Mouse (Mus musculus) kidney, embryonic 14.5 days (tissue): ENCODE data around the gene Ifngr1. TPM values are rescaled to one million over a fixed set of nuclear protein-coding genes. Genes with fewer than 3 reads are reported as not detected.
A peak's percentile ranks its signal among the peaks of the same experiment; 100 is the strongest.
"Not testable (repeated sequence)": the region's sequence is repeated elsewhere in the genome, so short reads cannot be mapped to it uniquely, and the experiment has no call there.

Experiments used
- ATAC-seq: fragments of 200-750 bp; cut with Nextera tagmentation; 2 replicates; pipeline ENCODE4 v1.8.0; 2017; ENCODE audit warnings: moderate number of reproducible peaks, mild to moderate bottlenecking, moderate TSS enrichment, moderate library complexity; ENCODE audit not compliant: low FRiP score, low TSS enrichment
- H3K27ac ChIP-seq: fragments of 300-500 bp; sonication (generic); 2 replicates; pipeline ENCODE4 v1.5.1; 2014; ENCODE audit warnings: low read depth, mild to moderate bottlenecking, low read length, moderate library complexity, mixed read lengths
- H3K27me3 ChIP-seq: fragments of 300-500 bp; sonication (generic); 2 replicates; pipeline ENCODE4 v1.6.1; 2014; ENCODE audit warnings: mild to moderate bottlenecking, low read length; ENCODE audit not compliant: control insufficient read depth, insufficient read depth
- H3K36me3 ChIP-seq: fragments of 300-500 bp; sonication (generic); 2 replicates; pipeline ENCODE4 v1.6.1; 2014; ENCODE audit warnings: low read length, mixed read lengths; ENCODE audit not compliant: control insufficient read depth, insufficient read depth
- H3K4me1 ChIP-seq: fragments of 300-500 bp; sonication (generic); 2 replicates; pipeline ENCODE4 v1.6.1; 2014; ENCODE audit warnings: low read length, mixed read lengths; ENCODE audit not compliant: control insufficient read depth, insufficient read depth
- H3K4me2 ChIP-seq: fragments of 300-500 bp; sonication (generic); replicated peaks from 2 replicates; pipeline ENCODE4 v1.6.1; 2014; ENCODE audit warnings: low read depth, mild to moderate bottlenecking, low read length
- H3K4me3 ChIP-seq: fragments of 300-500 bp; sonication (generic); 2 replicates; pipeline ENCODE4 v1.5.1; 2014; ENCODE audit warnings: mild to moderate bottlenecking, low read length
- H3K9ac ChIP-seq: fragments of 300-500 bp; sonication (generic); 2 replicates; pipeline ENCODE4 v1.6.1; 2014; ENCODE audit warnings: low read depth, mild to moderate bottlenecking, low read length, moderate library complexity
- H3K9me3 ChIP-seq: fragments of 300-500 bp; sonication (generic); 2 replicates; pipeline ENCODE4 v1.6.1; 2016; ENCODE audit warnings: low read length; ENCODE audit not compliant: control insufficient read depth
- WGBS: fragments of 180-500 bp; shearing (Covaris S2); extraction: QIAGEN DNeasy Blood & Tissue Kit; methylation state at CpG from one replicate; pipeline ENCODE4 v1.1.7; 2014; 5-methylcytosine and 5-hydroxymethylcytosine counted together
- polyA plus RNA-seq: library from polyadenylated mRNA; unstranded; fragments of >200 nt; fragmentation: Nextera tagmentation; extraction: Ambion mirVana; gene quantifications from 2 replicates; pipeline ENCODE4 v1.2.1, GENCODE M21; 2014

Gene Ifngr1
- polyA plus RNA-seq, 1 experiment from 2014 or later: 52.7 TPM

GRCm38 (mm10) chr10:19594201-19594905, 2.6 kb downstream of the Ifngr1 start:
- H3K4me2 ChIP-seq: no peak overlapping the region
- no peak overlapping the region for H3K27ac ChIP-seq

GRCm38 (mm10) chr10:19596866-19597265, 5.1 kb downstream of the Ifngr1 start:
- no peak for ATAC-seq
- Histone ChIP-seq H3K9ac (no peak overlapping the region), H3K36me3 (peaks cover 18% of the 10 kb centered on the region; the same call in 1 of the 2 replicates), H3K27me3 (no peaks in the 10 kb centered on the region), H3K9me3 (no peaks in the 10 kb centered on the region), H3K4me3 (no peak overlapping the region), H3K4me1 (peaks cover 8% of the 10 kb centered on the region; the same call in 1 of the 2 replicates), H3K27ac (no peak overlapping the region), H3K4me2 (no peak overlapping the region)
- 84% methylated on average over 4 of the region's 4 CpGs for WGBS

More at GRCm38 (mm10) chr10:19594201-19594905, 2.6 kb downstream of the Ifngr1 start:
- WGBS: 85% methylated on average over 3 of the region's 3 CpGs
- no peak for ATAC-seq
- Histone ChIP-seq H3K4me1 (peaks cover 12% of the 10 kb centered on the region; the same call in 1 of the 2 replicates), H3K9ac (no peak overlapping the region), H3K27me3 (no peaks in the 10 kb centered on the region), H3K9me3 (no peaks in the 10 kb centered on the region), H3K36me3 (peaks cover 10% of the 10 kb centered on the region; the same call in 1 of the 2 replicates), H3K4me3 (no peak overlapping the region)

- 66% methylated on average over 11 of the region's 11 CpGs for WGBS
- Histone ChIP-seq H3K9me3 (no peaks in the 10 kb centered on the region), H3K4me1 (peaks cover 4% of the 10 kb centered on the region; the same call in 1 of the 2 replicates), H3K9ac (no peak overlapping the region), H3K27ac (peak overlapping the region; percentile 14; the same call in 1 of the 2 replicates), H3K4me2 (no peak overlapping the region), H3K4me3 (no peak overlapping the region), H3K27me3 (no peaks in the 10 kb centered on the region), H3K36me3 (peaks cover 30% of the 10 kb centered on the region; the same call in 1 of the 2 replicates)
- ATAC-seq: peak; percentile 57; the same call in 1 of the 2 replicates
These were observed 6.3 kb downstream of the Ifngr1 start for GRCm38 (mm10) chr10:19598091-19598490.

GRCm38 (mm10) chr10:19599331-19600092, 7.8 kb downstream of the Ifngr1 start:
- H3K4me3 ChIP-seq: no peak overlapping the region
- WGBS: 91% methylated on average over 6 of the region's 6 CpGs
- no peaks in the 10 kb centered on the region for H3K4me1 ChIP-seq
- no peak overlapping the region for H3K27ac ChIP-seq
- H3K4me2 ChIP-seq: no peak overlapping the region
- peaks cover 39% of the 10 kb centered on the region; the same call in 1 of the 2 replicates for H3K36me3 ChIP-seq
- no peak overlapping the region for H3K9ac ChIP-seq
- H3K9me3 ChIP-seq: no peaks in the 10 kb centered on the region
- H3K27me3 ChIP-seq: no peaks in the 10 kb centered on the region
- ATAC-seq: no peak

GRCm38 (mm10) chr10:19600093-19600420, 8.3 kb downstream of the Ifngr1 start:
- no peak for ATAC-seq
- no peak overlapping the region for H3K4me3 ChIP-seq
- no peaks in the 10 kb centered on the region for H3K4me1 ChIP-seq
- no peak overlapping the region for H3K9ac ChIP-seq
- H3K27ac ChIP-seq: no peak overlapping the region
- no peaks in the 10 kb centered on the region for H3K27me3 ChIP-seq
- no peak overlapping the region for H3K4me2 ChIP-seq
- peaks cover 44% of the 10 kb centered on the region; the same call in 1 of the 2 replicates for H3K36me3 ChIP-seq
- 89% methylated on average over 3 of the region's 3 CpGs for WGBS
- H3K9me3 ChIP-seq: no peaks in the 10 kb centered on the region

- H3K9me3 ChIP-seq, H3K9ac ChIP-seq, H3K27ac ChIP-seq, ATAC-seq, H3K4me2 ChIP-seq, H3K4me3 ChIP-seq, H3K27me3 ChIP-seq, H3K4me1 ChIP-seq: not testable (repeated sequence)
- WGBS: 17% methylated on average over 1 of the region's 1 CpGs
- H3K36me3 ChIP-seq: peaks cover 59% of the 10 kb centered on the region
These were observed 9.8 kb downstream of the Ifngr1 start for GRCm38 (mm10) chr10:19601502-19601901.

GRCm38 (mm10) chr10:19603231-19603630, 11.5 kb downstream of the Ifngr1 start:
- Histone ChIP-seq H3K9ac (no peak overlapping the region), H3K27me3 (no peaks in the 10 kb centered on the region), H3K4me3 (no peak overlapping the region), H3K36me3 (peaks cover 65% of the 10 kb centered on the region), H3K4me1 (no peaks in the 10 kb centered on the region), H3K9me3 (no peaks in the 10 kb centered on the region), H3K4me2 (no peak overlapping the region), H3K27ac (no peak overlapping the region)
- no peak for ATAC-seq
- WGBS: 92% methylated on average over 6 of the region's 6 CpGs

GRCm38 (mm10) chr10:19609125-19609524, 17.4 kb downstream of the Ifngr1 start:
- 62% methylated on average over 14 of the region's 14 CpGs for WGBS
- no peaks in the 10 kb centered on the region for H3K4me1 ChIP-seq
- ATAC-seq: no peak

GRCm38 (mm10) chr10:19611616-19612015, 19.9 kb downstream of the Ifngr1 start:
- Histone ChIP-seq H3K27me3 (no peaks in the 10 kb centered on the region), H3K9ac (no peak overlapping the region), H3K4me1 (no peaks in the 10 kb centered on the region), H3K4me3 (no peak overlapping the region), H3K36me3 (peaks cover 15% of the 10 kb centered on the region; the same call in 1 of the 2 replicates), H3K4me2 (no peak overlapping the region), H3K9me3 (no peaks in the 10 kb centered on the region), H3K27ac (no peak overlapping the region)
- ATAC-seq: no peak
- WGBS: 55% methylated on average over 2 of the region's 2 CpGs

More at GRCm38 (mm10) chr10:19609125-19609524, 17.4 kb downstream of the Ifngr1 start:
- H3K4me2 ChIP-seq: no peak overlapping the region
- H3K36me3 ChIP-seq: peaks cover 39% of the 10 kb centered on the region
- no peaks in the 10 kb centered on the region for H3K27me3 ChIP-seq
- no peak overlapping the region for H3K27ac ChIP-seq
- no peak overlapping the region for H3K4me3 ChIP-seq
- no peak overlapping the region for H3K9ac ChIP-seq
- H3K9me3 ChIP-seq: no peaks in the 10 kb centered on the region
